Mouse (Mus musculus) layer of hippocampus, adult 2 months (tissue): Measurements from ENCODE around the gene Lrrc17. TPM values are rescaled to one million over a fixed set of nuclear protein-coding genes. Genes with fewer than 3 reads are reported as not detected.

ENCODE experiments used
- DNase-seq, 2 experiments: peaks; one replicate each; pipeline ENCODE4 v3.0.0; 2022; ENCODE audit warnings: low spot score in 2 of 2
- H3K27ac ChIP-seq: fragments of 200-600 bp; 2 replicates; pipeline ENCODE4 v1.8.1; 2022
- H3K4me3 ChIP-seq: fragments of 200-600 bp; 2 replicates; pipeline ENCODE4 v1.8.1; 2022; ENCODE audit warnings: mild to moderate bottlenecking
- CTCF ChIP-seq: fragments of 200-600 bp; conservative IDR thresholded peaks from 2 replicates; pipeline ENCODE4 v1.8.1; 2022; ENCODE audit warnings: antibody characterized with exemption, mild to moderate bottlenecking, moderate library complexity
- total RNA-seq, 2 experiments: library from RNA; stranded (reverse); gene quantifications; 2 replicates each; pipeline ENCODE4 v1.2.3; 2021

Gene Lrrc17
- total RNA-seq, 2 experiments from 2014 or later, result 0.23 to 0.47 TPM

GRCm38 (mm10) chr5:21517562-21517961 lies 25.8 kb upstream of the Lrrc17 start:
- Histone ChIP-seq H3K4me3 (no peak overlapping the region), H3K27ac (no peak overlapping the region)
- TF ChIP-seq CTCF, result no peak
- no peak for DNase-seq

DNA sequence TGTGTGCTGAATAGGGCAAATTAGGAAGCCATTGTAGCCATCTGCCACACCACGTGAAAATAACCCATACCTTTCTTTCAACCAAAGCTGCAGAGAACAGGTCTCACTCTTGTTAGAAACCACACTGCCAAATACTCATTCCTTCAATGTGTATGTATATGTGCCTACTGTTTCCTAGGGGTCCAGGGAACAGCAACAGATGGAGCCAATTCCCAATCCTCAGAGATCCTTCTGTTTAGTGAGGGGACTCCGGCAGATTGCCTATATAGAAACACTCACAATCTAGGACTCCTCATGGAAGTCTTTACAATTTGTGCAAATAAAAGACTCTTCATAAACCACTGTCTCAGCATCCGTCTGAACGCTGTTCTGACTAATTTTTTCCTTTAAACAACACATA lies 25.2 kb upstream of the Lrrc17 start:
- Histone ChIP-seq H3K4me3 (no peak overlapping the region), H3K27ac (no peak overlapping the region)
- DNase-seq, result no peak
- TF ChIP-seq CTCF, result no peak

- no peak overlapping the region for H3K4me3 ChIP-seq
- H3K27ac ChIP-seq, result no peak overlapping the region
- DNase-seq, result no peak
- TF ChIP-seq CTCF, result no peak
Observed at GRCm38 (mm10) chr5:21519166-21519565, 24.2 kb upstream of the Lrrc17 start.

- H3K27ac ChIP-seq, result no peak overlapping the region
- DNase-seq, result no peak
- no peak overlapping the region for H3K4me3 ChIP-seq
- TF ChIP-seq CTCF, result no peak
Observed at GRCm38 (mm10) chr5:21526835-21527485, 16.4 kb upstream of the Lrrc17 start.

GRCm38 (mm10) chr5:21527488-21527911 lies 15.9 kb upstream of the Lrrc17 start:
- no peak for DNase-seq
- TF ChIP-seq CTCF, result no peak
- Histone ChIP-seq H3K27ac (no peak overlapping the region), H3K4me3 (no peak overlapping the region)

DNA sequence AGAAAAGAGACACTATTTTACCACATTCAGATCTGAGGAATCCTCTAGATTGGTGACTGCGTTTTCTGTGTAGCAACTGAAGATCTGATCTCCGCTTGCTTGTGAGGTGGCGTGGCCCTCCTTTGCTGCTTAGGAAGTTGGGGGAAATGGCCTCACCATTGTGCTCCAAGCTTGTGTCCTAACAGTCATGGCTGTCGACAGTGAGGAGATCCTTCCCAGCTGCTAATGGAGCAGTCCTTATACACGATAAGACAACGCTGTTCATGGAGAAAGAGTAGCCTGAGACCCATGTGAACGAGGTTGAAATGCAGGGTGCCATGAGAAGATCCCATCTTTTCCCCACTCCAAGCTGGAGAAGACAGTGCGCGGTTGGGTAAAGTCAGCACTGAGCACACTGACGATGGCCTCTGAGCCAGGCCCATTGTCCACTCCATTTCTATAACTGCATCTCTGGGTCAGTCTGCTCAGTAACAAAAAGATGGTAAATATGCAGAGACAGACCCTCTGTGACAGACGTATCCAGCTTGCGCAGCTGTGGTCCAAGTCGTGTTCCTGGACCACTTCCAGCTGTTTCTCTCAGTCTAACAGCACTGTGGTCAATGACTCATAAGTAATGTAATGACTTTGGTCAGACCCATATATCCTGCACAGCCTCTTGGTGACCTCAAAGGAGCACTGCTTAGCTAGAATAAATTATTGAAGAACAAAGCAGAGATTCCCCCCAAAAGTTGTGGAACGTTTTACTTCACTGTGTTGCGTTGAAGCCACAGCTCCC lies 15.1 kb upstream of the Lrrc17 start:
- Histone ChIP-seq H3K27ac (no peak overlapping the region), H3K4me3 (no peak overlapping the region)
- no peak for DNase-seq
- no peak for TF ChIP-seq CTCF

GRCm38 (mm10) chr5:21529110-21529720 lies 14.1 kb upstream of the Lrrc17 start:
- no peak overlapping the region for H3K4me3 ChIP-seq
- no peak for DNase-seq
- TF ChIP-seq CTCF, result no peak
- H3K27ac ChIP-seq, result no peak overlapping the region

DNA sequence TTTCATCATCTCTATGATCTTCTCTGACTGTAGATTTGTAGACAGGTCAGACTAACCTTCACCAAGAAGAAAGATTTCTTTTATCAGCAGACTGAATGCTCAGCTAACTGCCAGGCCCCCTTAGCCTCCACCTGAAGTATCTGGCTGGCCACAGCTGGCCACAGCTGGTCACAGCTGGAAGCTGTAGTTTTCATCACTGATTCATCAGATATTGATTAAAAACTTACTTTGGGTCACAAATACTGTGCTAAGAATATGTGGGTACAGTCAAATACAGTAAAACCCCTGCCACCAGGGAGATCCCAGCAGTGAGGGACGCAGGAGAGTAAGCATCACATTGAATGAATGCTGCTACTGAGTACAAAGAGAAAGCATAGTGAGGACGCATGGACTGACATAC lies 11.2 kb upstream of the Lrrc17 start:
- Histone ChIP-seq H3K4me3 (no peak overlapping the region), H3K27ac (no peak overlapping the region)
- no peak for DNase-seq
- TF ChIP-seq CTCF, result no peak

- H3K27ac ChIP-seq, result no peak overlapping the region
- DNase-seq, result no peak
- no peak for TF ChIP-seq CTCF
- no peak overlapping the region for H3K4me3 ChIP-seq
Observed at GRCm38 (mm10) chr5:21532921-21533320, 10.4 kb upstream of the Lrrc17 start.

GRCm38 (mm10) chr5:21542226-21542625 lies 1.1 kb upstream of the Lrrc17 start:
- Histone ChIP-seq H3K27ac (no peak overlapping the region), H3K4me3 (no peak overlapping the region)
- no peak for DNase-seq
- TF ChIP-seq CTCF, result no peak

DNA sequence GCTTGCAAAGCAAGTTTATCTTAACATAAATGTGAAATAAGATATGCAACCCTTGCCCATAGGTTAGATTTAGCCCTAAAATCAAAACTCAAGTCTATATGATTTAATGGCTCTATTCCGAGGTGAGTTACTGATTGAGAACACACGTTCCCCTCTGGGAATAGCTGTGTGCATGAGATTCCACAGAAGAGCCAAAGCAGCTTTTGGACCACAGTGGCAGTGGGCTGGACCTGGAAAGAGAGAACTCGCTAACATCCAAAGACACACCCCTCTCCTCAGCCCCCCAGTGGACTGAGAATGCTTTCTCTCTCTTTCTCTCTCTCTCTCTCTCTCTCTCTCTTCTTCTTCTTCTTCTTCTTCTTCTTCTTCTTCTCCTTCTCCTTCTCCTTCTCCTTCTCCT lies 1.5 kb downstream of the Lrrc17 start:
- TF ChIP-seq CTCF, result no peak
- DNase-seq, result no peak

DNA sequence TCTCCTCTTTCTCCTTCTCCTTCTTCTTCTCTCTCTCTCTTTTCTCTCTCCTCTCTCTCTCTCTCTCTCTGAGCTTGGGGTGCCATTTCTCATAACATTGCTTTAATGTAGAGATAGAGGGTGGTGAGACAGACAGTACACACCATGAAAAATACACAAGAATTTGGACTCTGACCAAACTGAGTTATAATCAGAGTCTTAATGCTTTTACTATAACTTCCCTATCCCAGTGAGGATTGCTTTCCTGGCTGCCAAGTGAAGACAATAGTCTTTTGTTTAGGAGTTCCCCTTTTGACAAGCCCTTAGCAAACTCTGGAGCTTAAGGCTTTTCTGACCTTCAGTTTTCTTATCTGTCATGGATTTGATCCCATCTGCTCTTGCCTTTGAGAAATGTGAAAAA lies 1.9 kb downstream of the Lrrc17 start:
- H3K4me3 ChIP-seq, result no peak overlapping the region
- no peak for DNase-seq
- no peak overlapping the region for H3K27ac ChIP-seq
- no peak for TF ChIP-seq CTCF

More for the DNA sequence above, 1.5 kb downstream of the Lrrc17 start:
- no peak overlapping the region for H3K27ac ChIP-seq
- no peak overlapping the region for H3K4me3 ChIP-seq

GRCm38 (mm10) chr5:21545786-21546185 lies 2.4 kb downstream of the Lrrc17 start:
- Histone ChIP-seq H3K27ac (no peak overlapping the region), H3K4me3 (no peak overlapping the region)
- no peak for TF ChIP-seq CTCF
- no peak for DNase-seq
